Mouse (Mus musculus): ENCODE measurements around the gene Zbtb34. TPM values are rescaled to one million over a fixed set of nuclear protein-coding genes. Genes with fewer than 3 reads are reported as not detected.

Zbtb34 gene
- 16.2 and 17.6 TPM in 2 replicates for polyA plus RNA-seq (2012; rRNA removed)

GRCm38 (mm10) chr2:33430771-33431699, at the start of gene Zbtb34:
Gene Zbtb34 (minus strand): TSS chr2:33431324.
- H3K4me1 ChIP-seq (ENCODE audit: control insufficient read depth, insufficient read depth, low read length), result peaks cover 7% of the 10 kb centered on the region
- peak within 1 kb of the TSS; percentile 84 for H3K4me3 ChIP-seq (ENCODE audit: insufficient read depth, low read length)
- H3K27ac ChIP-seq (ENCODE audit: insufficient read depth, low read length), result peak within 1 kb of the TSS; percentile 95
- TF ChIP-seq CTCF (IDR thresholded peaks at IDR 0.05; ENCODE audit: extremely low read depth, insufficient read depth, low read length) (peak; percentile 65), POLR2A (IDR thresholded peaks at IDR 0.05; ENCODE audit: extremely low read depth, insufficient read depth, low read length) (0 out of 2 replicates have a peak, but pooled peaks have one; percentile 32)

DNA sequence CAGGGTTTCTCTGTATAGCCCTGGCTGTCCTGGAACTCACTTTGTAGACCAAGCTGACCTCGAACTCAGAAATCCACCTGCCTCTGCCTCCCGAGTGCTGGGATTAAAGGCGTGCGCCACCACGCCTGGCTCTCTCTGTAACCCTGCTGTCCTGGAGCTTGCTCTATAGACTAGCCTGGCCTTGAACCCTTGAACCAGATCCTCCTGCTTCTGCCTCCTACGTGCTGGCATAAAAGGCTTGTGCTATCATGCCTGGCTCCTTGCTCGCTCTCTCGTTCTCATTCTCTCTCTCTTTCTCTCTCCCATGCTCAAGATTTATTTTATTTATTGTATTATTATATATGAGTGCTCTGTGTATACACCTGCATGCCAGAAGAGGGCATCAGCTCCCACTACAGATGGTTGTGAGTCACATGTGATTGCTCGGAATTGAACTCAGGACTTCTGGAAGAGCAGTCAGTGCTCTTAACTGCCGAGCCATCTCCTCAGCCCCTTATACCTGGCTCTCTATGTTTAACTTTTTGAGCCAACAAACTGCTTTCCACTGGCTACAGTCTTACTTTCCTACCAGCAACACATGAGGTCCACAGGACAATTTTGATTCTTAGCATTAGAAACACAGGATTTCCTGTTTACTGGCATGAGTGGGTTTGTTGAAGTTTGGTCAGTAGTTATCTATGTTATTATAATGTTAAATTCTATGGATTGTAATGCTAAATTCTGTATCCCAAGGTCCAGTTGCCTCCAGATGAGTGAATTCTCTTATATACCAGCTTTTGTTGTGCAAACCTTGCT, 47.0 kb upstream of the Zbtb34 start:
- Histone ChIP-seq H3K27ac (ENCODE audit: insufficient read depth, low read length) (no peak overlapping the region), H3K4me3 (ENCODE audit: insufficient read depth, low read length) (no peak overlapping the region), H3K4me1 (ENCODE audit: control insufficient read depth, insufficient read depth, low read length) (peaks cover 1% of the 10 kb centered on the region; the same call in 1 of the 2 replicates)
- TF ChIP-seq POLR2A (IDR thresholded peaks at IDR 0.05; ENCODE audit: extremely low read depth, insufficient read depth, low read length) (no peak), CTCF (IDR thresholded peaks at IDR 0.05; ENCODE audit: extremely low read depth, insufficient read depth, low read length) (no peak)

GRCm38 (mm10) chr2:33475961-33476360, 44.8 kb upstream of the Zbtb34 start:
- peaks cover 1% of the 10 kb centered on the region; the same call in 1 of the 2 replicates for H3K4me1 ChIP-seq (ENCODE audit: control insufficient read depth, insufficient read depth, low read length)
- no peak overlapping the region for H3K27ac ChIP-seq (ENCODE audit: insufficient read depth, low read length)
- TF ChIP-seq CTCF (IDR thresholded peaks at IDR 0.05; ENCODE audit: extremely low read depth, insufficient read depth, low read length), result no peak
- TF ChIP-seq POLR2A (IDR thresholded peaks at IDR 0.05; ENCODE audit: extremely low read depth, insufficient read depth, low read length), result no peak
- no peak overlapping the region for H3K4me3 ChIP-seq (ENCODE audit: insufficient read depth, low read length)

GRCm38 (mm10) chr2:33468466-33469097, 37.5 kb upstream of the Zbtb34 start, which contains the start of gene Zbtb43:
Gene Zbtb43 (minus strand): TSS chr2:33468559.
- TF ChIP-seq CTCF (IDR thresholded peaks at IDR 0.05; ENCODE audit: extremely low read depth, insufficient read depth, low read length), result no peak
- peak; percentile 87 for TF ChIP-seq POLR2A (IDR thresholded peaks at IDR 0.05; ENCODE audit: extremely low read depth, insufficient read depth, low read length)
- Histone ChIP-seq H3K4me3 (ENCODE audit: insufficient read depth, low read length) (peak within 1 kb of the TSS; percentile 61), H3K27ac (ENCODE audit: insufficient read depth, low read length) (0 out of 2 replicates have a peak within 1 kb of the TSS, but pooled peaks have one; percentile 25), H3K4me1 (ENCODE audit: control insufficient read depth, insufficient read depth, low read length) (peaks cover 11% of the 10 kb centered on the region)

DNA sequence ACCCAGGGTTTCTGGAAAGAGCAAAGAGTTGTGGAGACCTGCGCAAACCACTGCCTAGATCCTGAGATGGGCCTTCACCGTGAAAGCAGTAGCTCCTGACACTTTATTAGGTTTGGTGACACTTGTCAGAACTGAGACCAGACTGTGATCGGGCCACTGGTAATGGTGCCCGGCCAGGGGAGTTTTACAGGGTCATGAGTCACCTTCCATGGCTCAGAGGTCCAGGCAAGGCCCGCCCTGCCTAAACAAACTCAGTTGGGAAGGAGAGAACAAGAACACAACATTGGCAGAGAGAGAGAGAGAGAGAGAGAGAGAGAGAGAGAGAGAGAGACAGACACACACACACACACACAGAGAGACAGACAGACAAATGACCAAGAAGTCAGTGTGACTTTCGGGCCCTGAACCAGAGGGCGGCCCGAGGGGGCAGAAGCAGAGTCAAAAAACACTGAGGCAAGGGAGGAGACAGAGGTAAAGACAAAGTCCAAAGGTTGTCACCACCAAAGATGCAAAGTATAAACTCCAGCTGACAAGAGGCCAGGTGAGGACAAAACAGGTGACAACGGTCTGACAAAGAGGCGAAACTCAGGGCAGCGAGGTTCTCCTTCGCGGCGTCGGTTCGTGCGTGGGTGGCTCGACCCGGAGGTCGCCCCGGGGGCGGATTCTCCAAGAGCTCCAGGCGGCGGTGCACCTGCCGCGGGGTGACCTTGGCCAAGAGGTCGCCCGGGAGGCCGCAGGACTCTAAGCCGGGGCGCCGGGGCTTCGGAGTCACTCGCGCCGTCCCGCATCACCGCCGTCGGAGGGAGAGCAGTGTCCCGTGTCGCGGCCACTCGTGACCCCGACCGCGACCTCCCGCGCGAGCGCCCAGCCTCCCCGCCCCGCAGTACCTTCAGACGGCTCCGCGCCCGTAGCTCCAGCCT, 36.7 kb upstream of the Zbtb34 start:
- H3K27ac ChIP-seq (ENCODE audit: insufficient read depth, low read length), result 0 out of 2 replicates have a peak overlapping the region, but pooled peaks have one; percentile 25
- H3K4me3 ChIP-seq (ENCODE audit: insufficient read depth, low read length), result peak overlapping the region; percentile 61
- TF ChIP-seq CTCF (IDR thresholded peaks at IDR 0.05; ENCODE audit: extremely low read depth, insufficient read depth, low read length), result no peak
- no peak for TF ChIP-seq POLR2A (IDR thresholded peaks at IDR 0.05; ENCODE audit: extremely low read depth, insufficient read depth, low read length)
- H3K4me1 ChIP-seq (ENCODE audit: control insufficient read depth, insufficient read depth, low read length), result peaks cover 11% of the 10 kb centered on the region

GRCm38 (mm10) chr2:33465966-33466365, 34.8 kb upstream of the Zbtb34 start:
- TF ChIP-seq POLR2A (IDR thresholded peaks at IDR 0.05; ENCODE audit: extremely low read depth, insufficient read depth, low read length) (no peak), CTCF (IDR thresholded peaks at IDR 0.05; ENCODE audit: extremely low read depth, insufficient read depth, low read length) (no peak)
- H3K4me1 ChIP-seq (ENCODE audit: control insufficient read depth, insufficient read depth, low read length), result peaks cover 11% of the 10 kb centered on the region
- H3K27ac ChIP-seq (ENCODE audit: insufficient read depth, low read length), result no peak overlapping the region
- H3K4me3 ChIP-seq (ENCODE audit: insufficient read depth, low read length), result no peak overlapping the region

DNA sequence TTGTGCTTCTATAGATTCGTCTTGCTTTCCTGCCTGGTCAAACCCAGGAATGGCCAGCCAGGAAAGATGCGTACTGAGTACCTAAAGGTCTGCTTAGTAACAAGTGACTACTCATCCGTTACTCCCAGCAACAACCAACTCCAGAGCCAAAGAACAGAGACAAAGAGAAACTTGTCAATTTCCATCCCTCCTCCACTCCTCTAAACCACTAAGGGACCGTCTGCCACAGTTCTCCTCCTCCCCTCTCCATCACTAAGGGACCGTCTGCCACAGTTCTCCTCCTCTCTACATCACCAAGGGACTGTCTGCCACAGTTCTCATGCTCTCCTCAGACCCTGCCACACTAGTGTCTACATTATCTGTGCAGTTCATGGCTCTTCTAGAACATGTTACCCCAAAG, 34.1 kb upstream of the Zbtb34 start:
- Histone ChIP-seq H3K27ac (ENCODE audit: insufficient read depth, low read length) (no peak overlapping the region), H3K4me3 (ENCODE audit: insufficient read depth, low read length) (no peak overlapping the region), H3K4me1 (ENCODE audit: control insufficient read depth, insufficient read depth, low read length) (peaks cover 11% of the 10 kb centered on the region)
- TF ChIP-seq POLR2A (IDR thresholded peaks at IDR 0.05; ENCODE audit: extremely low read depth, insufficient read depth, low read length) (no peak), CTCF (IDR thresholded peaks at IDR 0.05; ENCODE audit: extremely low read depth, insufficient read depth, low read length) (no peak)

- peaks cover 9% of the 10 kb centered on the region for H3K4me1 ChIP-seq (ENCODE audit: control insufficient read depth, insufficient read depth, low read length)
- no peak overlapping the region for H3K4me3 ChIP-seq (ENCODE audit: insufficient read depth, low read length)
- H3K27ac ChIP-seq (ENCODE audit: insufficient read depth, low read length), result no peak overlapping the region
- TF ChIP-seq POLR2A (IDR thresholded peaks at IDR 0.05; ENCODE audit: extremely low read depth, insufficient read depth, low read length) (no peak), CTCF (IDR thresholded peaks at IDR 0.05; ENCODE audit: extremely low read depth, insufficient read depth, low read length) (no peak)
These were observed 30.9 kb upstream of the Zbtb34 start for GRCm38 (mm10) chr2:33462066-33462465.
